ENCODE assay signal across 20 mouse cellular contexts in genomic region chr11:110471362-110471761, GRCm38 (mm10).
DNase-seq lines count a peak whose midpoint lies in the region; TF ChIP-seq lines count a peak whose summit lies in the region.
"Had no signal": no experiment of that assay in that cellular context is flagged by ENCODE, and none has a peak within 500 bp of the region (broad histone marks: within the 10 kb centered on the region; RNA-seq: fewer than 3 reads in every experiment).

No protein-coding gene starts in this region.

- TF ChIP-seq CTCF in layer of hippocampus, adult 2 months (conservative IDR thresholded peaks at IDR 0.05), result no peak

- DNase-seq in heart, adult 11 months, result peak; percentile 40
- no peak for DNase-seq in heart, embryonic 10.5 days (ENCODE audit: low spot score)
- no peak for DNase-seq in layer of hippocampus, adult 2 months (ENCODE audit: low spot score in 2 of 2)
- DNase-seq in layer of hippocampus, postnatal 14 days (ENCODE audit: low spot score in 2 of 2), result no peak
- DNase-seq in left cerebral cortex, adult 8-10 months (ENCODE audit: low spot score in 2 of 2), result no peak
- DNase-seq: adrenal gland, adult 8-10 months; adrenal gland, postnatal 14 days; adrenal gland, postnatal 36 days; B cell, adult 2 months; cerebellum, adult 11-12 months; cerebellum, adult 2 months; cerebellum, adult 9-10 months; cerebellum, postnatal 10 days; cerebellum, postnatal 25 days; forebrain, postnatal 0 days had no signal

- no peaks in the 10 kb centered on the region for H3K4me1 ChIP-seq in heart, embryonic 10.5 days
- H3K4me1 ChIP-seq: embryonic facial prominence, embryonic 12.5 days; forebrain, embryonic 13.5 days had no signal

- 81% methylated on average over 2 of the region's 2 CpGs for WGBS in heart, embryonic 10.5 days

- H3K27me3 ChIP-seq in heart, embryonic 10.5 days (ENCODE audit: insufficient read depth, poor library complexity, severe bottlenecking), result no peaks in the 10 kb centered on the region
- H3K27me3 ChIP-seq: embryonic facial prominence, embryonic 12.5 days; forebrain, embryonic 15.5 days; Patski had no signal

- H3K36me3 ChIP-seq in heart, embryonic 10.5 days, result no peaks in the 10 kb centered on the region
- H3K36me3 ChIP-seq: embryonic facial prominence, embryonic 10.5 days; embryonic facial prominence, embryonic 12.5 days; forebrain, embryonic 15.5 days had no signal

- H3K9me3 ChIP-seq in heart, embryonic 10.5 days, result no peaks in the 10 kb centered on the region
- H3K9me3 ChIP-seq: embryonic facial prominence, embryonic 10.5 days; embryonic facial prominence, embryonic 12.5 days; forebrain, embryonic 13.5 days; forebrain, embryonic 15.5 days had no signal

- H3K27ac ChIP-seq in heart, embryonic 10.5 days, result no peak overlapping the region
- H3K27ac ChIP-seq in layer of hippocampus, adult 2 months, result peak overlapping the region; percentile 84
- H3K27ac ChIP-seq: embryonic facial prominence, embryonic 10.5 days; embryonic facial prominence, embryonic 12.5 days; forebrain, embryonic 13.5 days; forebrain, embryonic 15.5 days had no signal

- no peak overlapping the region for H3K4me3 ChIP-seq in heart, embryonic 10.5 days
- H3K4me3 ChIP-seq in layer of hippocampus, adult 2 months, result no peak overlapping the region
- H3K4me3 ChIP-seq: embryonic facial prominence, embryonic 10.5 days; embryonic facial prominence, embryonic 12.5 days; forebrain, embryonic 13.5 days; forebrain, embryonic 15.5 days had no signal
